Mouse (Mus musculus): Measurements from ENCODE around the gene Trim39. TPM values are rescaled to one million over a fixed set of nuclear protein-coding genes. Genes with fewer than 3 reads are reported as not detected.

The Trim39 gene
- polyA plus RNA-seq, 1 experiment = 16.3 TPM

DNA sequence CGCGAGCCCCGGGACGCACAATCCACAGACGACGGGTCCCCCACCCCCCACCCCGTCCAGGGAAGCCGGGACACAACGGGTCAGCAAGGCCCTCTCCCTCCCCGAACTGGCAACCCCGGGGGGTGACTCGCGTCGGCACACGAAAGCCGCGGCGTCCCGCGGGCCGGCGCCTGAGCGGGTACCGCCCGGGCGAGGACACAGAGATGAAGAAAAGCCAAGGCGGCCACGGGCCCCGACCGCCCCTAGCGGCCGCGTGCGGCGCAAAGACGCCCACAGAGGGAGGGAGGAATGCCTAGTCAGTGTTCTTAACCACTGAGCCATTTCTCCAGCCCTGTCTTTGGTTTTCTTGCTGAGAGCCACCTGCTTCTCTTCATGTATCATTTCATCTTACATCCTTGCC is 40.7 kb downstream of the Trim39 start:
- Histone ChIP-seq H3K36me3 (ENCODE audit: control insufficient read depth, insufficient read depth, low read length) (no peaks in the 10 kb centered on the region), H3K4me1 (ENCODE audit: control insufficient read depth, insufficient read depth, insufficient read length) (no peaks in the 10 kb centered on the region; the same call in 1 of the 2 replicates), H3K27ac (ENCODE audit: insufficient read depth, low read length) (no peak overlapping the region), H3K27me3 (ENCODE audit: control insufficient read depth, insufficient read depth, low read length) (peaks cover 2% of the 10 kb centered on the region), H3K4me3 (ENCODE audit: extremely low read depth, insufficient read depth, insufficient read length) (no peak overlapping the region)
- WGBS = 11% methylated on average over 35 of the region's 36 CpGs
- TF ChIP-seq CTCF (IDR thresholded peaks at IDR 0.05; ENCODE audit: extremely low read depth, insufficient read depth, insufficient read length, insufficient replicate concordance) (peak; percentile 87), POLR2A (IDR thresholded peaks at IDR 0.05; ENCODE audit: low read depth, low read length) (no peak)
- DNase-seq (ENCODE audit: low read depth in 1 of 2, low spot score in 2 of 2) = peak; percentile 73 to 94

DNA sequence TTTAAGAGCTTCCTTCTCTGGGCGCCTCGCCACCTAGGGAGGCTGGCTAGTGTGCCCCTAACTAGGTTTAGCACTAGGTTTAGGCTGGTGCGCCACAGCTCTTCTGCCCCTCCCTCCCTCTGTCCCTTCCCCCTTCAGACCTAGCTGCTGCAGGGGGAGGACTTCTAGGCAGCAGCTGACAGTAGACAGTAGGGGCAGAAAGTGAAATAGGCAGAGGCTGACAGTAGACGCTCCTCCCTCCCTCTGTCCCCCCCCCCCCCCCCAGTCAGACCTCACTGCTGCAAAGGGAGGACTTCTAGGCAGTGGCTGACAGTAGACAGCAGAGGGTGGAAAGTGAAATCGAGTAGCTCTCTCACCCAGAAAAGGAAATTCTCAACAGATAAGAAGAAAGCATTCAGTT is 43.0 kb downstream of the Trim39 start:
- TF ChIP-seq CTCF (IDR thresholded peaks at IDR 0.05; ENCODE audit: extremely low read depth, insufficient read depth, insufficient read length, insufficient replicate concordance) (no peak), POLR2A (IDR thresholded peaks at IDR 0.05; ENCODE audit: low read depth, low read length) (no peak)
- Histone ChIP-seq H3K4me1 (ENCODE audit: control insufficient read depth, insufficient read depth, insufficient read length) (no peaks in the 10 kb centered on the region; the same call in 1 of the 2 replicates), H3K27ac (ENCODE audit: insufficient read depth, low read length) (no peak overlapping the region), H3K36me3 (ENCODE audit: control insufficient read depth, insufficient read depth, low read length) (no peaks in the 10 kb centered on the region), H3K27me3 (ENCODE audit: control insufficient read depth, insufficient read depth, low read length) (peaks cover 2% of the 10 kb centered on the region), H3K4me3 (ENCODE audit: extremely low read depth, insufficient read depth, insufficient read length) (no peak overlapping the region)
- WGBS = 3% methylated on average over 5 of the region's 5 CpGs
- DNase-seq (ENCODE audit: low read depth in 1 of 2, low spot score in 2 of 2) = peak in 1 of 2 experiments; percentile 9

DNA sequence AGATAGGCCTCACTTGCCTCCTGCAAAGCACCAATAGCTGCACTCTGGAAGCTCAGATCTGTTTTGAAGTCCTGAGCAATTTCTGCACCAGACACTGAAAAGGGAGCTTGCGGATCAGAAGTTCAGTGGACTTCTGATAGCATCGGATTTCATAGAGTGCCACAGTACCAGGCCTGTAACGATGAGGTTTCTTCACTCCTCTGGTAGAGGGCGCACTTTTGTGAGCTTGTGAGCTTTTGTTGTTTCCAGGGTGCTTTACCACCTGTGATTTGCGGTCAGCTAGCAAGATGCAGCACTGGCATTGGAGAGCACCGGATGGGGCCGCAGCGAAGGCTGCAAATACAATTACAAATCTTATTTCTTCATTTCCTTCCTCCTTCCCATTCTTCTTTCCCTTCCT is 45.1 kb downstream of the Trim39 start:
- Histone ChIP-seq H3K27ac (ENCODE audit: insufficient read depth, low read length) (no peak overlapping the region), H3K4me3 (ENCODE audit: extremely low read depth, insufficient read depth, insufficient read length) (no peak overlapping the region), H3K4me1 (ENCODE audit: control insufficient read depth, insufficient read depth, insufficient read length) (no peaks in the 10 kb centered on the region; the same call in 1 of the 2 replicates), H3K27me3 (ENCODE audit: control insufficient read depth, insufficient read depth, low read length) (peaks cover 2% of the 10 kb centered on the region), H3K36me3 (ENCODE audit: control insufficient read depth, insufficient read depth, low read length) (no peaks in the 10 kb centered on the region)
- 10% methylated on average over 8 of the region's 8 CpGs for WGBS
- peak; percentile 31 to 53 for DNase-seq (ENCODE audit: low read depth in 1 of 2, low spot score in 2 of 2)
- TF ChIP-seq CTCF (IDR thresholded peaks at IDR 0.05; ENCODE audit: extremely low read depth, insufficient read depth, insufficient read length, insufficient replicate concordance) (no peak), POLR2A (IDR thresholded peaks at IDR 0.05; ENCODE audit: low read depth, low read length) (no peak)

DNA sequence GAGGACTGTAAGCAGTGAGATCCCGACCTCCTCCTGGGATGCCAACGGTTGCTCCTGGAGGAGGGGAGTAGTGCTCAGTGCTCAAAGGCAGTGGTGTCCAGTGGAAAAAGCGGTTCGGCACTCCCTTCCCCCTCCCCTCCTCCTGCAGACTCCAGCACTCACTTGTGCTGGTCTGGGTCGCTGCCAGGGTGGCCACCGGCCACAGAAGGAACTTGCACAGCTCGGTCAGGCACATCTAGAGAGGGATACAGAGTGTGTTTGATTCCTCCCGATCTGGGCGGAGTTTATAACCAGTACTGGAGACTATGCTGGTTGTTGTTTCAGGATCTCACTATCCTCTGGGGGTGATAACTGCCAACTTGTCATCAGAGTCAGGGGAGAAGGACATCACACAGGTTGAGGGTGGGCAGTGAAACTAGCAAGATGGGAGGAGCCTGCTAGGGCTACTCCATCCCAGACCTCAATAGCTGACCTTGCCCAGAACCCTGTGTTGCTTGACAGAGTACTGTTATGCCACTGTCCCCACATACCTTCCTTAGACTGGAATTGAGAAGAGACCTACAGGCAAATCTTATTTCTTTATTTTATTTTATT is 46.7 kb downstream of the Trim39 start:
- 11% methylated on average over 9 of the region's 9 CpGs for WGBS
- no peak overlapping the region for H3K4me3 ChIP-seq (ENCODE audit: extremely low read depth, insufficient read depth, insufficient read length)
- no peak overlapping the region for H3K27ac ChIP-seq (ENCODE audit: insufficient read depth, low read length)
- TF ChIP-seq CTCF (IDR thresholded peaks at IDR 0.05; ENCODE audit: extremely low read depth, insufficient read depth, insufficient read length, insufficient replicate concordance) = no peak
- TF ChIP-seq POLR2A (IDR thresholded peaks at IDR 0.05; ENCODE audit: low read depth, low read length) = no peak
- DNase-seq (ENCODE audit: low read depth in 1 of 2, low spot score in 2 of 2) = no peak
- H3K27me3 ChIP-seq (ENCODE audit: control insufficient read depth, insufficient read depth, low read length) = peaks cover 2% of the 10 kb centered on the region
- no peaks in the 10 kb centered on the region; the same call in 1 of the 2 replicates for H3K4me1 ChIP-seq (ENCODE audit: control insufficient read depth, insufficient read depth, insufficient read length)
- H3K36me3 ChIP-seq (ENCODE audit: control insufficient read depth, insufficient read depth, low read length) = no peaks in the 10 kb centered on the region

DNA sequence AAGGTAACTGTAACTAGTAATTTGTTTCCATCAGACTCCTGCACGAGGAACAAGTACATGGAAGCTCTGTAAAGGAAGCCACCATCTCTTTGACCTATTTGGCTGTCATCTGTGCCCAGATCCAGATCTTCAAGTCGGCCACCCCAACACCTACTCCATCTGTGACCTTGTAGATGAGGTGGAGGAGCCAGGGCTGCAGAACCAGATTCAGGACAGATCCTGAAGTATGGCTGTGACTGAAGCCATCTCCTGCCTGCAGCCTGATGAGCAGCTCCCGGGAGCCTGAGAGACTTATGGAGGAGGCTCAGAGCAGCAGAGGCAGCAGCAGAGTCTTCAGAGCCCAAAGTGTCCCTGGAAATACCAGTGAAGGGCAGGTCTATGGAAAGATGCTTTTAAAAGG is 47.6 kb downstream of the Trim39 start:
- WGBS = 36% methylated on average over 3 of the region's 3 CpGs
- Histone ChIP-seq H3K4me3 (ENCODE audit: extremely low read depth, insufficient read depth, insufficient read length) (no peak overlapping the region), H3K36me3 (ENCODE audit: control insufficient read depth, insufficient read depth, low read length) (no peaks in the 10 kb centered on the region)

DNA sequence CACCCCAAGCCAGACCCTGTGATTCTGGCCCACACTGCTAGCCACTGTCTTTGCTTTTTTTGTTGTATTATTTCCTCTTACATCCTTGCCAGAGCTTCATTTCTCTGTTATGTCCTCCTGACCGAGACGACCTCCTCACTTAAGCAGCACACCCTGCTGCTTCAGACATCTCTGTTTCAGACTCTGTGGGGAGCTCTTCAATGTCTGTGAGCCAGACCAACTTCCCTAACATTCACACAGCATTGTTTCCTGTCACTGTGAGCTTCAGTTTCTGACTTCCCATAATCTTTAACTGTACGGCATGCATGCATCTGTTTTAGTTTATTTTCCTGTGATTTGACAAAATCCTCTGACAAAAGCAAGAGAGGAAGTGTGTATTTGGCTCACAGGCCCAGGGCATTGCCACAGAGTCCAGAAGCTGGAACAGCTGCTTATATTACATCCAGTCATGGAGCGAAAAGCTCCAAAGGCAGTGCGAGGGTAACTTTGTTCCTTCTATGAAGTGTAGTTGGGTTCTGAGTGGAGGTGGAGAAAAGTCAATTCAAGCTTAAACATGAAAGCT is 53.4 kb downstream of the Trim39 start:
- Histone ChIP-seq H3K4me3 (ENCODE audit: extremely low read depth, insufficient read depth, insufficient read length) (no peak overlapping the region), H3K27me3 (ENCODE audit: control insufficient read depth, insufficient read depth, low read length) (peaks cover 12% of the 10 kb centered on the region), H3K36me3 (ENCODE audit: control insufficient read depth, insufficient read depth, low read length) (no peaks in the 10 kb centered on the region), H3K4me1 (ENCODE audit: control insufficient read depth, insufficient read depth, insufficient read length) (peaks cover 4% of the 10 kb centered on the region; the same call in 1 of the 2 replicates), H3K27ac (ENCODE audit: insufficient read depth, low read length) (no peak overlapping the region)
- no peak for TF ChIP-seq POLR2A (IDR thresholded peaks at IDR 0.05; ENCODE audit: low read depth, low read length)
- no peak for TF ChIP-seq CTCF (IDR thresholded peaks at IDR 0.05; ENCODE audit: extremely low read depth, insufficient read depth, insufficient read length, insufficient replicate concordance)
- 38% methylated on average over 5 of the region's 5 CpGs for WGBS
- DNase-seq (ENCODE audit: low read depth in 1 of 2, low spot score in 2 of 2) = no peak

More for the DNA sequence above, 47.6 kb downstream of the Trim39 start:
- no peak for TF ChIP-seq CTCF (IDR thresholded peaks at IDR 0.05; ENCODE audit: extremely low read depth, insufficient read depth, insufficient read length, insufficient replicate concordance)
- TF ChIP-seq POLR2A (IDR thresholded peaks at IDR 0.05; ENCODE audit: low read depth, low read length) = no peak
- Histone ChIP-seq H3K4me1 (ENCODE audit: control insufficient read depth, insufficient read depth, insufficient read length) (no peaks in the 10 kb centered on the region; the same call in 1 of the 2 replicates), H3K27me3 (ENCODE audit: control insufficient read depth, insufficient read depth, low read length) (no peaks in the 10 kb centered on the region), H3K27ac (ENCODE audit: insufficient read depth, low read length) (no peak overlapping the region)
- no peak for DNase-seq (ENCODE audit: low read depth in 1 of 2, low spot score in 2 of 2)

DNA sequence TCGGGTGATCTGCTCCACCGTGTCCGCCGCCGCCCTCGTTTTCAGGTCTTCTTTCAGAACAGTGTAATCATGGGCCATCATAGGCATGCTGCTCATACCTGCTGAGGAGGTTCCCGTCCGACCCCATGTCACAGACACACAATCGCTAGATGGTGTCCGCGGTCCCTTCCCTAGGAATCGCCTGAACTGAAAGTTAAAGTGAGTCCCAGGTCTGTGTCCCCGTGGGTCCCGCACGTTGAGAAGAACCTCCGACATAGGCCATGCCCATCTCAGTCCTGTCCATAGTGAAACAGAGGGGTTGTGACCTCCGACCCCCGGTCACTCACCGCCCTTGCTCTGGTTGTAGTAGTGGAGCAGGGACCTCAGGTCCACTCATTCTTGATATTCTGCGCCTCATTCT is 56.5 kb downstream of the Trim39 start:
- Histone ChIP-seq H3K36me3 (ENCODE audit: control insufficient read depth, insufficient read depth, low read length) (no peaks in the 10 kb centered on the region), H3K4me3 (ENCODE audit: extremely low read depth, insufficient read depth, insufficient read length) (no peak overlapping the region), H3K4me1 (ENCODE audit: control insufficient read depth, insufficient read depth, insufficient read length) (peaks cover 4% of the 10 kb centered on the region; the same call in 1 of the 2 replicates), H3K27ac (ENCODE audit: insufficient read depth, low read length) (no peak overlapping the region), H3K27me3 (ENCODE audit: control insufficient read depth, insufficient read depth, low read length) (peaks cover 12% of the 10 kb centered on the region)
- 10% methylated on average over 20 of the region's 20 CpGs for WGBS
- TF ChIP-seq CTCF (IDR thresholded peaks at IDR 0.05; ENCODE audit: extremely low read depth, insufficient read depth, insufficient read length, insufficient replicate concordance) (no peak), POLR2A (IDR thresholded peaks at IDR 0.05; ENCODE audit: low read depth, low read length) (no peak)
- no peak for DNase-seq (ENCODE audit: low read depth in 1 of 2, low spot score in 2 of 2)

Other genes starting within 250 kb of the Trim39 start
- 344 and 382 TPM in 2 replicates for gene H2-T23, start 239.4 kb downstream of the Trim39 start, polyA plus RNA-seq (2012; rRNA removed)
- gene H2-T22, start 229.5 kb downstream of the Trim39 start, polyA plus RNA-seq (2012; rRNA removed) = 60.3 and 61.9 TPM in 2 replicates
- gene Gm6034, start 229.3 kb downstream of the Trim39 start, polyA plus RNA-seq (2012; rRNA removed) = 0.08 and 0.22 TPM in 2 replicates
- gene Gm11127, start 213.9 kb downstream of the Trim39 start, polyA plus RNA-seq (2012; rRNA removed) = 0.08 and 0.19 TPM in 2 replicates
- 0.43 and 0.44 TPM in 2 replicates for gene Gm19684, start 150.6 kb downstream of the Trim39 start, polyA plus RNA-seq (2012; rRNA removed)
- gene Gm7030, start 142.8 kb downstream of the Trim39 start, polyA plus RNA-seq (2012; rRNA removed) = not detected in 2 replicates
- 0.15 TPM in 1 of 2 replicates, not detected in the other for gene Gm8909, start 103.7 kb downstream of the Trim39 start, polyA plus RNA-seq (2012; rRNA removed)
- not detected in 2 replicates for gene H2-T3, start 82.0 kb downstream of the Trim39 start, polyA plus RNA-seq (2012; rRNA removed)
- gene Rpp21, start 14.2 kb downstream of the Trim39 start, polyA plus RNA-seq (2012; rRNA removed) = 59.9 and 79.2 TPM in 2 replicates
- gene H2-M10.2, start 14.2 kb upstream of the Trim39 start, polyA plus RNA-seq (2012; rRNA removed) = not detected in 2 replicates
- gene H2-M10.1, start 53.9 kb upstream of the Trim39 start, polyA plus RNA-seq (2012; rRNA removed) = not detected in 2 replicates
- not detected in 2 replicates for gene H2-M10.3, start 96.2 kb upstream of the Trim39 start, polyA plus RNA-seq (2012; rRNA removed)
- not detected in 2 replicates for gene H2-M10.4, start 190.1 kb upstream of the Trim39 start, polyA plus RNA-seq (2012; rRNA removed)

Data from spleen, adult 2 months (tissue).